Mouse (Mus musculus): ENCODE measurements around the gene Spata16.

Gene Spata16

GRCm38 (mm10) chr3:26826958-26827839 lies 189.8 kb downstream of the Spata16 start:
- DNase-seq (ENCODE audit: low read depth, low spot score), result no peak

DNA sequence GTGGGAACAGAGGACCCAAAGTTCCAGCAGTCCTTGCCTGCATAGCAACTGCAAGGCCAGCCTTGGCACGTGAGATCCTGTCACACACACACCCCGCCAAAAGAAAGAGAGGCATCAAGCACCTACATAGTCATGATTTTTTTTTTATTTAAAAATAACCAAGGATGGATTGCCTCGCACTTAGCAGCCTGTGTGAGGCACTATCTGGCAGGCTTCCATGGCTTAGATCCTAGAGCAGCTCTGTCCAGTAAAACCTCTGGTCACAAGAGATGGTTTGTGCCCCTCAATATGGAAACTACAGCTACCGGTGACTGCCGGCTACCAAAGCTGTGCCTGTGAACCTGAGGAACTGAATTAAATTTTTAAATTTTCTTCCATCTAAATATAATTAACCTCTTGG lies 195.5 kb downstream of the Spata16 start:
- no peak for DNase-seq (ENCODE audit: low read depth, low spot score)

DNA sequence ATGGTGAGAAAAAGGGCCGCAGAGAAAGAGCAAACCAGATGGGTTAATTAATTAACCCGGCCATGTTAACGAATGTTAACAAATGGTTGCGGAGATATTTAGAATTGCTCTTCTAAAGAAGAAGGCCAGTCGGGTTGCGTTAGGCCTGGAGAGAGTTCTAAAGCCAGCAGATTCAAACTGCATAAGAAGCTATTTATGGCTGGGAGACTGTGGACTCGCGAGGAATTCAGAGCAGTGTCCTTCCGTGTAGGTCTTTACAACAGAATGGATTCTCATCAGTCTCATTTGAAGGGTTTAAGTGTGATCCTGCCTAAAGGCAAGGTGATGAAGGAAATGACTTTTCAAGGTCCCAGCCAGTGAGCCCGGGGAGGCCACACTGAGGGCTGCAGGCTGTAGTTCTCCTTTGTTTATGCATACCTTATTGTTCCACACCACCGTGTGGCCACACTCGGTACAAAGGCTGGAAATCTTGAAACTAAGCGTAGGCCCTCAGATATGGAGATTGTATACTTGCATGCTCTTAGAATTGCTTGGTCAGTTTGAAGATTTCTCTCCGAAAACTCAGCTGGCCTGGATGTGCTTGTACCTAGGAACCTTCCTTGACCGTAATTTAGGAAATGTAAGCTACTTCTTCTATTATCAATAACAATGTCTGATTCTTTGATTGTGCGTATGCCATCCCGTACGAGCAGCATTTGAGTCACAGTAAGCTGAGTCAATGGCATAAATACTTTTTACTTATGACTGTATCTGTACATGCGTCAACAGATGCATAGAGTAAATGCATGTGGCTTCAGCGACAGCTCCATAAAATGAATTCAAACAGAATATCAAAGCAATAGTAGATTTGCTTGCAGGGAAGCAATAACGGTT lies 197.0 kb downstream of the Spata16 start:
- peak; percentile 4 for DNase-seq (ENCODE audit: low read depth, low spot score)

- no peak for DNase-seq (ENCODE audit: low read depth, low spot score)
These were observed 197.8 kb downstream of the Spata16 start for GRCm38 (mm10) chr3:26835051-26835755.

DNA sequence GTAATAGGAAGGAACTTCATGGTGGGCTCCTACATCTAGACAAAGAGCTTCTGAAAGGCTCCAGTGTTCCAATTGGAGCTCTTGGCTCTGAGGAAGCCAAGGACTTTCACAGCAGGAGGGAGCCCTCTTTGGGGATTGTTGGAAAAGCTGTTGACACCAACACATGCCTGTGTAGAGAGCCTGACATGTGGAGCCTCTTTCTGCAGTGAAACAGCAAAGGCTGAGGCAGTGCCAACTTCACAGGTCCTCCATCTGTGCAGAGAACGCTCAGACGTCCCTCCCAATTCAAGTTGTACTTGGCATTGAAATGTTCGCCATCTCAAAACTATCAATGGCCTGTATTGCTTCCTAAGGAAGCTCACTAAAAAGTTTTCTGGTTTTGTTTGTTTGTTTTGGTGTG lies 207.6 kb downstream of the Spata16 start:
- no peak for DNase-seq (ENCODE audit: low read depth, low spot score)

GRCm38 (mm10) chr3:26847935-26848334 lies 210.5 kb downstream of the Spata16 start:
- DNase-seq (ENCODE audit: low read depth, low spot score), result no peak

DNA sequence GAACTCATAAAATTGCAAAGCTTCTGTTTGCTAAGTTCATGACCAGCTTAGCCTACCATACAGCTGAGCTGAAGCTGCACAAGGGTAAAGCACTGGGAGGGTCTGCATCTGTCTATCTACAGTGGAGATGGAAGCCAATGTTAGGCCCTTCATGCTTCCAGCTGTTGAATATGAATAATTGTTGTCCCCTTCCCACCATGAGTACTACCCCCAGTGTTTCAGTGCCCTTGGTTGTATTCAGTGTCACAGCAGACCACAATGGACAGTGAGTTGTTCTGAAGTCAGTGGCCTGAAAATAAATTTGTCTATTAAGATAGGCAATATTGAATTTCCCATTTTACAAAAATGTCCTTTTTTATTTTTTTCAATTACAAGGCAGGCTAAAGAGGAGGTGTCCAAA lies 212.8 kb downstream of the Spata16 start:
- no peak for DNase-seq (ENCODE audit: low read depth, low spot score)

DNA sequence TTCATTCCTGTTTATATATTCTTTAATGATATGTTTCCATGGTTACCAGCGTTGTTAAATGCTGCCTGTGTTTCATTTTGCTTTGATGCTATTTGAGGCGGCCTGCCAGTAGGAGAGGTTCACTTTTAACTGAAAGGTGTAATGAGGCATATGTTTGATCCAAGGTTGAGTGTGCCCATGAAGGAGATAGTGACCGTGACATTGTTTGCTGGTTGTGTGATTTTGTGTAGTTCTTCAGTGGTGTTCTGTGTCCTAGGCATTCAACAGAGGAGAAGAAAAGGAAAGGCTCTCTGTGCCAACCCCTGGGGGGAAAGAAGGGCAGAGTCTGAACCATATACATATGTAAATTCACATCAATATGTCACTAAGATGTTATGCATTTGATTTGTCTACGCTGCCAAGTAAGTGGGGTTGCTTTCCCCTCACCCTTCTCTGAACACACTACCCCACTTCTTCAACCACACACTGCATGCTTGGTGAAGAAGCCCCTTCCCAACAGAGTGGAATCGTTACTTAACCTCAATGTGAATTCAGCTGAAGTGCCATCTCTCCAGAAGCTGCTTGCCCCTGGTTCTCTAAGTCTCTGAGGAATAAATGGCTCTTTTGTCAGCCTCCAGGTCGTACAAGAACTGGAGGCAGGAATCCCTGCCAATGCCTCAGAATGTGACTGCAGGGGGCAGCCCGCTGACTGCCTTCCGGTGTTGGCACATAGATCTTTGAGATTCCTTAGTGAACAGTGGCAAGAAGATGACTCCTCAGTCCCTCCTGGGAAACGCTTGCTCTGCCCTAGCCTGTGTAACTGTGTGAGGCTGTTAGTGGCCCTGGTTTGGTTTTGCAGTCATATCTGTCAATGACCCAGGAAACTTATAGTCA lies 213.5 kb downstream of the Spata16 start:
- DNase-seq (ENCODE audit: low read depth, low spot score), result no peak

- DNase-seq (ENCODE audit: low read depth, low spot score), result no peak
These were observed 216.1 kb downstream of the Spata16 start for GRCm38 (mm10) chr3:26853557-26853956.

GRCm38 (mm10) chr3:26874706-26875105 lies 237.3 kb downstream of the Spata16 start:
- no peak for DNase-seq (ENCODE audit: low read depth, low spot score)

GRCm38 (mm10) chr3:26877291-26877690 lies 239.9 kb downstream of the Spata16 start:
- DNase-seq (ENCODE audit: low read depth, low spot score), result no peak

DNA sequence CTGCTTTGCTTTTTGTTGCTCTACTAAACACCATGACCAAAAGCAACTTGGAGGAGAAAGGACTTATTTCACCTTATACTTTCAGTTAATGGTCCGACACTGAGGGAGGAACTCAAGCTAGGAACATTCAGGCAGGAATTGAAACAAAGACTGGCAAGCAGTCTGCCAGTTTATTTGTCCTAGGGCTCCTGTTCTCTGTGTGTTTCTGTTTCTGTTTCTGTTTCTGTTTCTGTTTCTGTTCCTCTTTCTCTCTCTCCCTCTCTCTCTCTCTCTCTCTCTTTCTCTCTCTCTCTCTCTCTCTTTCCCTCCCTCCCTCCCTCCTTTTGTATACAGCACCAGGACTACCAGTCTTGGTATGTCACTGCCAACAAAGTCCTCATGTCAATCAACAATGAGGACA lies 279.2 kb downstream of the Spata16 start:
- no peak for DNase-seq (ENCODE audit: low read depth, low spot score)

DNA sequence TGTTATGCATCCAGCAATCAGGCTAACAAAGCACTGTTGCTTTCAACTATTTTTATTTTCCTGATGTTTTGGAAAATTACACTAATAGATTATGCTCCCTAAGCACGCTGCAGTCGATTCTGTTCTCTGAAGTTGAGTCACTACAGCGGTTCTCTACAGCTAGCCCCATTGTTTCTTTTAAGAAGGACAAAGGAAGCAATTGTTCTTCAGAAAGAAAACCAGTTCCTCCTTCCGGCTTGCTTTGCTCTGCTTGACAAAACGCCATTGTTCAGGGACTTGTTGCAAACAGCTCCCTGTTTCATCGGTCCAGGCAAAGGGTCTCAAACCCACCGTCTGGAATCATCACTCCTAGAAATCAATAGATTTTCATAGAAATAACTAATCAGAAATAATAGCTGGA lies 283.6 kb downstream of the Spata16 start:
- no peak for DNase-seq (ENCODE audit: low read depth, low spot score)

GRCm38 (mm10) chr3:26921576-26921975 lies 284.2 kb downstream of the Spata16 start:
- DNase-seq (ENCODE audit: low read depth, low spot score), result no peak

DNA sequence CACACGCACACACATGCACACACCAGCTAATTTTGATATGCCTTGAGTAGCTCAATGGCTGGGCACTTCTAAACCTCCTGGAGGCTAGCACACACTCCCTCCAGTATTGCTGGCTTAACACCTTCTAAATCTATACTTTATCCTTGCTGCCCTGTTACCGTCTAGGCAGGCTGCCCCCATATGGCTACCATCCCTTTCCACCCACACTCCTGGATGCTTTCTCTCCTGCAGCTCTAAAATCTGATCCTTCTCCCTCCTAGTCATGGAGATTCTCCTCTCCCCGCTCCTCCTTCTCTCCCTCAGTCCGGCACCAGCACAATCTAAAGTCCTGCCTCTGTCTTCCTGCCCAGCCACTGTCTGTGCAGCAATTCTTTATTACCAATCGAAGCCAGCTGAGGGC lies 286.0 kb downstream of the Spata16 start:
- DNase-seq (ENCODE audit: low read depth, low spot score), result no peak

GRCm38 (mm10) chr3:26924212-26924611 lies 286.8 kb downstream of the Spata16 start:
- no peak for DNase-seq (ENCODE audit: low read depth, low spot score)

DNA sequence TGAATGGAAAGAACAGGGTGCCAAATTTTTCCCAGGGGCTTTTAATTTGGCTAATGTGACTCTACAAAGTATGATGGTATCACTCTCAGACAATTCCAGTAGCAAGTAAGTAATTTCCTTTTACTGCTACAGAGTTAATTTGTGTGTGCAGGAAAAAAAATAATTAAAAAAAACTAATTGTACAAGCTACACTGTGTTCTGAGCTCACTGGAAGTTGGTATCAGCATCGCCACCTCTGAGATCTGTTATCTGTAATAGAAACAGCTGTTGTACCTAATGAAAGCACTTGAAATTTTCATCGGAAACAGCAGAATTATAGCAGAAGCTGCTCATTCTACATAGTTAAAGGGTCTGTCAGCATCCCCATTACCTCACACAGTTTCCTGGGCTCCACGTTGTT lies 295.7 kb downstream of the Spata16 start:
- no peak for DNase-seq (ENCODE audit: low read depth, low spot score)

DNA sequence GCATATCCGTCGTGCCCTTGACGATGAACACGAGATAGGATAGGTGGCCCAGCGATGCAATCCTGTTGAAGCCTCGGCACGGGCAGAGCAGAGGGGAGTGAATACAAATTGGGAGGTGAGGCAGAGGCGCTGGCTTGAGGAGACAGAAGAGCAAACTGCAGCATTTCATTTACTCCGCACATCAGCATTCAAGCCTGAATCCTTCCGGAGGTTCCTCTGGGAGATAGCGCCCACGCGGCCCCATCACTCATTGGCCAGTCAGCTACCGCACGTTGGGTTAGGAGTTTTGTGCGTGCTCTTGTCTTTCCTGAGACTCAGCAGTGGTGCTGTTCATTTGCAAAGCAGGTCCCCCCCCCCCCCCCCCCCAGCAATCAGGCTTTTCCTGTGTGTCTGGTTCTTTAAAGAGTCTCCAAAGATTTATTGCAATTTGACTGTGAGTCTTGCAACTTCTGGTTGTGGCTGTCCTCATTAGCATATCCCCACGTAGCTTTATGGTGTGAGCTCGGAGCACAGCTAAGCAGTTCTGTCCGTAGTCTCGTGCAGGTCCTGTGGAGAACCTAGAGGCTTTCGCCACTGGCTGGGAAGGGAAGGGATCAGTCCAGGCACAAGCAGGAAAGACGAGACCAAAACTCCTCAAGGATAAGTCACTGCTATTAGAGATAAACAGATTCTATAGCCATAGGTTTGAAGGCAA lies 299.6 kb downstream of the Spata16 start:
- DNase-seq (ENCODE audit: low read depth, low spot score), result no peak

GRCm38 (mm10) chr3:26966776-26967175 lies 329.4 kb downstream of the Spata16 start:
- no peak for DNase-seq (ENCODE audit: low read depth, low spot score)

DNA sequence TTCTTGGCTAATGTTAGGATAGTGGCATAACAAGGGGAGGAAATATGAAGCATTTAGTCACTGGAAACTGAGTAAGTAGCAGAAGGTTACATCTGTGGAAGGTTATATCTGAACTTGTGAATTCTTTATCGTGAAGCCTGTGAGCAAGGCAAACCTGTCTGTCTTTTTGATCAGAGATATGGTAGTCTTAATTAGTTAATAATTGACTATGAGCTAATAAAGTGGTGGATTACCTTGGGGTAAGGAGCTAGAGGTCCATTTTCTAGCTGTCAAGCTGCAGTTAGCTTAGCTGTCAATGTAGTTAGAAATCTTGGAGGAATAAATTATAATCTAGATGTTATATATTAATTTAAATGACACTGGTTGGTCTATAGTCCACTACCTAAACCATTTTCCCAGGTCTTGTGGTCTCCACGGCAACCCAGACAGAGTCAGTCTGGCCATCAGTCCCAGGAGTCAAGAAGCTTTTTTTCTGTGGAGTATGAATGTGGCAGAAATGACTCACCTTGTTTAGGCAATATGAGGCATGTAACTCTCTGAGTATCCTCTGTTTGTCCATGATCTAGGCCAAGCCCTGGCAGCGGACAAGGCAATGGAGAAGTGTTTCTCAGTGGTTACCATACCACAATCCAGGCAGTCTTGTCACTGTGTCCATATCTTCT lies 331.6 kb downstream of the Spata16 start:
- peak; percentile 3 for DNase-seq (ENCODE audit: low read depth, low spot score)
